Mouse (Mus musculus): ENCODE measurements around the gene Rps21.

GRCm38 (mm10) chr2:180262891-180263290 lies 5.7 kb downstream of the Rps21 start:
- TF ChIP-seq POLR2A (IDR thresholded peaks at IDR 0.05; ENCODE audit: insufficient read depth, low read depth, low read length): no peak
- no peak for TF ChIP-seq CTCF (IDR thresholded peaks at IDR 0.05; ENCODE audit: insufficient read depth, low read depth, low read length)
